Mouse (Mus musculus) cerebral cortex, adult 2 months (tissue): ENCODE data around the gene Misp.

Experiments
- WGBS: fragments of 180-500 bp; shearing (Covaris S2); methylation state at CpG from one replicate; pipeline ENCODE4 v1.1.7; 2018; 5-methylcytosine and 5-hydroxymethylcytosine counted together

The Misp gene

DNA sequence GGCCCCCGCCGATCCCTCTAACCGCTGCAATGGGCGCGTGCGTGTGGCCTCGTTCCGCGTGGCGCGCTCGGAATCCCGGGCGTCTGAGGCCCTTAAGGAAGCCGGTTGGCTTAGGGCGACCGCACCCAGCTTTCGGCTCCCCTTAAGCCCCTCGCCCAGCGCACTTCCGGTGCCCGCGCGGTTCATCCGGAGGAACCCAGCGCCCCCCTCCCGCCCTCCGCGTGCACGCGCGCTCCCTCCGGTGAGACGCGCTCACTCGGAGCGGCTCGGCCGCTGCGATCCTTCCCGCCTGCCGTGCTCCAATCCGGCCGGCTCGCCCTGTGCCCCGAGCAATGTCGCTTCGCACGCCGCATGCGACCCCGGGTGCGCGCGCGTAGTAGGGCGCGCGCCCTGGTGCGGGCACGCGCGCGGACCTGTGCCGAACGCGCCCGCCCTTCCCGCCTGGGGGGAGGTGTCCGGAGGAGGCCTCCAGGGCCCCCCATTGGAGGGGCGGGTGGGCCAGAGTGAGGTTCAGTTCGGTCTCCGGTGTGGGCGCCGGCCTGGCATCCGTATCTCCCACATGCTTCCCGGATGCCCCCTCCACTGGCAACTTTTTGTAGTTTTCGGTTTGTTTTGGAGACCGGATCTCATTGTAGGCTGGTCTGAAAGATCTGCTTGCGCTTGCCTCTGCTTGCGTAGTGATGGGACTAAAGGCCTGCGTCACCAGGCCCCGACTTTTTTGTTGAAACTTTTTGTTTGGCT is 34.2 kb downstream of the Misp start:
- under 1% methylated on average over 83 of the region's 83 CpGs for WGBS

GRCm38 (mm10) chr10:79855558-79856184 is 34.9 kb downstream of the Misp start:
- WGBS: 2% methylated on average over 10 of the region's 10 CpGs

- 16% methylated on average over 6 of the region's 6 CpGs for WGBS
Observed at GRCm38 (mm10) chr10:79856280-79856679, 35.5 kb downstream of the Misp start.

- 20% methylated on average over 7 of the region's 7 CpGs for WGBS
Observed at GRCm38 (mm10) chr10:79856704-79857451, 36.1 kb downstream of the Misp start.

DNA sequence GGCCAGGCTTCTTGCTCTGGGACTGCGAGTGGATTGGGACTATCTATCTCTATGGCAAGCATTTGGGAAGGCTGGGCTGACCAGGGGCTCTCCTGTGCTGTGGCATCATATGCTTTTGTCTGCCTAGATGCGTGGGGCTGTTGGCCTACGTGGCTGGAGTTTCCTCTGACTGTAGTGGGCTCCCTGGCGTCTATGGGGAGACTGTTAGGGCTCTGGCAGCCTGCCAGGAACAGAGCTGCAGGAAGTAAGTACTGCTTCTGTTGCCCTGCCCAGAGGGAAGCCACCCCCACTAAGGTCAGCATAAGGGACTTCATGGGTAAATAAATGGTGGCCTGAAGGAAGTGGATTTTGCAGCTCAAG is 36.6 kb downstream of the Misp start:
- 6% methylated on average over 4 of the region's 4 CpGs for WGBS

- 56% methylated on average over 2 of the region's 2 CpGs for WGBS
Observed at GRCm38 (mm10) chr10:79857894-79858293, 37.1 kb downstream of the Misp start.

DNA sequence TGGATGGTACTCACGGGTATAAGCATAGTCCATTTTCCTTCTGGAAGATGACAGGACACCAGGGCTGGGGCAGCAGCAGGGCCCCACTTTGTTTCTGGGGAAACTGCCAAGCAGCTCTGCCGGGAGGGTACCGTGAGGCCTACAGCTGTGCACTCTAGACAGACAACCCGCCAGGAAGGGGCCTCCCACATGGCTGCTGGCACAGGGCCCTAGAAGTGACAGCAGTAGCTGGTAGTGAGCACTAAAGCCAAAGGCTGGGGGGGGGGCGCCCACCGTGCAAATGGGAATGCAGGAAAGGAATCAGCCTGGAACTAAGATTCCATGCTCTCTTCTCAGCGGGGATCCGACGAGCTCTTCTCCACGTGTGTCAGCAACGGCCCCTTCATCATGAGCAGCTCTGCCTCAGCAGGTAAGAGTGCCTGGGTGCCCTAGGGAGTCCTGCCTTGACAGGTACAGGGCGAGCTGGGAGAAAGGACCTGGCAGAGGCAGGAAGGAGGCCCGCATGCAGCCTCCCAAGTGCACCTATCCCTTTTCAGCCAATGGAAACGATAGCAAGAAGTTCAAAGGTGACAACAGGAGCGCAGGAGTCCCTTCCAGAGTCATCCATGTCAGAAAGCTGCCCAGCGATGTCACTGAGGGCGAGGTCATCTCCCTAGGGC is 37.8 kb downstream of the Misp start:
- 25% methylated on average over 17 of the region's 17 CpGs for WGBS

DNA sequence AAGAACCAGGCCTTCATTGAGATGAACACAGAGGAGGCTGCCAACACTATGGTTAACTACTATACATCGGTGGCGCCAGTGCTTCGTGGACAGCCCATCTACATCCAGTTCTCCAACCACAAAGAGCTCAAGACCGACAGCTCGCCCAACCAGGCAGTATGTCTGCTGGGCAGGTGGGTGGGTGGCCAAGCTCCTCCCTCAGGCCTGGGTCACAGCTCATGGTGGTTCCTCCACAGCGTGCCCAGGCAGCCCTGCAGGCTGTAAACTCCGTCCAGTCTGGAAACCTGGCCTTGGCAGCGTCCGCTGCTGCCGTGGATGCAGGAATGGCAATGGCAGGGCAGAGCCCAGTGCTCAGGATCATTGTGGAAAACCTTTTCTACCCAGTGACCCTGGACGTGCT is 38.3 kb downstream of the Misp start:
- WGBS: 61% methylated on average over 11 of the region's 11 CpGs

DNA sequence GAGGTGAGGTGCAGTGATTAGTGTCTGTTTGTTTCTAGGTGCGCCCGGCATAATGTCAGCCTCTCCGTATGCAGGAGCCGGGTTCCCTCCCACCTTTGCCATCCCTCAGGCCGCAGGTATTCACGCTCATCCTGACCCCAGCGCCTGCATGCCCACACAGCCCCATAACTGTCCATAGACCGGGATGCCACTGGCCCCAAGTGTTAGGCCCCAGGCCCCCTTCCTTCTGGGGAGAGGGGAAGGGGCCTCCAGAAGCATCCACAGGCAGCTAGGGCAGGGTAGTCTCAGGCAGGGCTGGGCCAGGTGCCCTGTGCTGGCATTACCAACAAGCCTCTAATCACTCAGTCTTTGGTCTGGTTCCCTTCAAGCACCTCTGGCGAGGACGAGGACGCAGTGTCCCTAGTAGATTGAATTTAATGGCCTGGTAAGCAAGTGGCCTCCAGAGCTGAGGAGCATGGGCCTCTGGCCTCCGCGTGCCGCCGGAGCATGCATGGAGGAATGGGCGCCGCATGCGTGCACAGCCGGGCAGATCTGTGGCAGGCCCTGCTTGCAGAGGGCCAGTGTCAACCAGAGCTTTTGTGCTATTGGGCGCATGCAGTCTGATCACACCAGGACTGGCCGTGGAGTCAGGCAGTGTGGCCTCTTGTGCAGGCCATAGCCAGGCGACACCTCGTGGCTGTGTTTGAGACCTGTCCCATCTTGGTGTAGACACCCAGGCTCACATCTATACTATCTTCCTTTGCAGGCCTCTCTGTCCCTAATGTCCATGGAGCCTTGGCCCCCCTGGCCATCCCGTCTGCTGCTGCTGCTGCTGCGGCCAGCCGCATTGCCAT is 39.5 kb downstream of the Misp start:
- WGBS: 91% methylated on average over 26 of the region's 26 CpGs

DNA sequence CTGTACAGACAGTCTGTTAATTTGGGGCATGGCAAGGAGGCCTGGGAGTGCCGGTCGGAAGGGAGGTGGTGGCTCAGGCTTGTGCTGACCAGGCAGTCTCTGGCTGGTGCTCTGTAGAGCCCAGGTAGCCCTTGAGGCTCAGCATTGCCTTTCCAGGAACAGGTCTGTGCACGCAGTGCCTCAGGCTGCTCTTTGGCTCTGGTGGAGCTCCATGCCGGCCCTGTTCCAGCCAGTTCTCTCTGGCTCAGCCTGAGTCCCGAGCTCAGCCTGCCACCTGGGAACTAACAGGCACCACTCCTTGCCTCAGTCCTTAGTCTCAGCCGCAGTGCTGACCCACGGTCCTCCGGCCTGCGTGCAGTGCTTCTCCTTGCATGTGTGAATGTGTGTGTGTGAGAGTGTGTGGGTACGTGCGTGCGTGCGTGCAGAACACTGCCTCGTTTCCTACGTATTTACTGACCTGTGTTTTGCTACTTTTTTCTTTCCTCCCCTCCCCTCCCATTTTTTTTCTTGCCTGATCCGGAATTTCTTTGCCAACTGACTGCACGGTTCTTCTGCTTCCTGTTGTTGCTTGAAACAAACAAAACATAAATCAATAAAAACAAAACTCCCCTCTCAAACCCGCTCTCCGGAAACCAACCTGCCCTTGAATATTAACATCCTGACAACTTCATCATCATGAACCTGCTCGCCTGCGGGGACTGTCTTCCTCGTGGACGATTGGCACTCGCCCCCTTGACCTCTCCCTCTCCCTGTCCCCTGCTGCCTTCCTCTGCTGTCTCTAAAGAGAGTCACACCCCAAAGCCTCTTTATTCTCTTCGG is 40.6 kb downstream of the Misp start:
- WGBS: 56% methylated on average over 25 of the region's 25 CpGs

DNA sequence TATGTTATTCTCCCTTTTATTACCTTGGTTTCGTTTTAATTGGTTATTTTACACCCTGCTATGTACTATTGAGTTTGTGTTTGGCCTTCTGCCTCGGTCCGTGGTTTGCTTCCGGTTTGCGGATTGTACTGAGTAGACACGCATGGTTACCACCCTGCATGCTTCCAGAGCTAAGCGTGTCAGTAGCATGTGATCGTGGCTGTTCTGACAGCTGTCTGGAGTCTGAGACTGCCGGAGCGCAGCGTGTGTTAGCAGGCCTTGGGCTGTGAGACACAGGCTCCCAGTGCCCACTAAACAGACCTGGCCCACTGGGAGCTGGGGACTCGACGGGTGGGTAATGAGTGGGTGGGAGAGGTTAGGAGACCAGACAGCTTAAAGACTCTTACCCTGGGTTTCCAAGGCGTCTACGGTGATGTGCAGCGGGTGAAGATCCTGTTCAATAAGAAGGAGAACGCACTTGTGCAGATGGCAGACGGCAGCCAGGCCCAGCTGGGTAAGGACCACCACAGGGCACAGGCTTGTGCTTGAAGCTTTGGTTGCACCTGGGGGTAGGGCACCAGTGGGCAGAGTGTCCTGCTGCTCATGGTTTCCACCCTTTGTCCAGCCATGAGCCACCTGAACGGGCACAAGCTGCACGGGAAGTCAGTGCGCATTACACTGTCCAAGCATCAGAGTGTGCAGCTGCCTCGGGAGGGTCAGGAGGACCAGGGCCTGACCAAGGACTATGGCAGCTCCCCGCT is 41.4 kb downstream of the Misp start:
- WGBS: 62% methylated on average over 23 of the region's 23 CpGs

DNA sequence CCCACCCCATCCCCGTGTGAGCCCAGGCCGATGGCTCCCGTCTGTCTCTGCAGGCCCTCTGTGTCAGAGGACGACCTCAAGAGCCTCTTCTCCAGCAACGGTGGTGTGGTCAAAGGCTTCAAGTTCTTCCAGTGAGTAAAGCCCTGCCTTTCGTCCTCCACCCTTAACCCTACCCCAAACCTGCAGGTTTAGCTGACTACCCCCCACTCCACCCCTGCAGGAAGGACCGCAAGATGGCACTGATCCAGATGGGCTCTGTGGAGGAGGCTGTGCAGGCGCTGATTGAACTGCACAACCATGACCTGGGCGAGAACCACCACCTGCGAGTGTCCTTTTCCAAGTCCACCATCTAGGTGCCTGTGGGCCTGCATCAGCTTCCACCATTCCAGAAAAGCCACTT is 42.1 kb downstream of the Misp start:
- 63% methylated on average over 10 of the region's 10 CpGs for WGBS

DNA sequence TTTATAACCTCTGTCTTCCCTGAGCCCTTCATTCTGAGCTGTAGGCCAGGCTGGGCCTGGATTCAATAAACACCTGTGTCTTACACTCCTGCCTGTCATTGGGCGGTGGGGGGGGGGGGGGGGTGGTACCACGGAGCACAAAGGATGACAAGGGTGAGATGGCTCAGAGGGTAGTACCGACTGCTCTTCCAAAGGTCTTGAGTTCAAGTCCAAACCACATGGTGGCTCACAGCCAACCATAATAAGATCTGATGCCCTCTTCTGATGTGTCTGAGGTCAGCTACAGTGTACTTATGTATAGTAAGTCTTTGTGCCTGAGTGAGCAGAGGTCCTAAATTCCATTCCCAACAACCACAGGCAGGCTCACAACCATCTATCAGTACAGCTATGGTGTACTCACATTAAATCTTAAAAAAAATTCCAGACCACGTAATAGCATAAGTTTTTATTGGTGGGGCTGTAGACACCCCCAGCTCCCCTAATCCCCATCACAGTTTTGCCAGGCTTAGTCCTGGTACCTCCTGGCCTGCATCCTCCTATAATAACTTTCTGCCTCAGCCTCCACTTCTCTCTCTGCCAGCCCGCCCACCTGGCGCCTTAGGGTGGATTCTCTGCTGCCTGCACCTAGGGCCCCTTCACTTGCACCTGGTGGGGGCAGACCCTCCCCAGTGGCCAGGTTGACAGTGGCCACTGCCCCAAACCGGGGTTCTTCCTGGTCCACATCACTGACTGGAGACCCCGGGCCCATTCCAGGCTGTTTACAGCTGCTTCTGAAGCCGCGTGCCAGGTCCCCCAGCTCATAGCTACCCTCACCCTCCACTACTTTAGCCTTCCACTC is 43.8 kb downstream of the Misp start:
- 42% methylated on average over 10 of the region's 10 CpGs for WGBS

DNA sequence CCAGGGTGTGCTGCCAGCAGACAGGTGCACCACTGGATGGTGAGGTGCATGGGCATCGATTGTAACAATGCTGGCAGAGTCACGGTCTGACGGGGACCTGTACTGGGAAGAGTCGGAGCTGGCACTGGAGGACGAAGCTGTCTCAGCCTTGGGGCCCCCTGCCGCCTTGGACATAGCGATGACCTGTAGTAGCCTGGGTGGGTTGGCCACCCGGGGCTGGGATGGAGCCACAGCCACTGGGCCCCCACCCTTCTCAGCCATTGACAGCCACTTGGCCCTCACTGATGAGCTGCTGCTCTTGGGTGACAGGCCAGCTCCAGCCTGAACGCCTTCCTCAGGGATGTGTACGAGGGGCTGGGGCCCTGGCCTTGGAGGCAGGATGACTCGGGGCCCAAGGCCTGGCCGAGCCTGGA is 44.4 kb downstream of the Misp start:
- 54% methylated on average over 12 of the region's 12 CpGs for WGBS

- 73% methylated on average over 19 of the region's 19 CpGs for WGBS
Observed at GRCm38 (mm10) chr10:79865801-79866295, 45.1 kb downstream of the Misp start.

- WGBS: 82% methylated on average over 11 of the region's 11 CpGs
Observed at GRCm38 (mm10) chr10:79866601-79867000, 45.8 kb downstream of the Misp start.

DNA sequence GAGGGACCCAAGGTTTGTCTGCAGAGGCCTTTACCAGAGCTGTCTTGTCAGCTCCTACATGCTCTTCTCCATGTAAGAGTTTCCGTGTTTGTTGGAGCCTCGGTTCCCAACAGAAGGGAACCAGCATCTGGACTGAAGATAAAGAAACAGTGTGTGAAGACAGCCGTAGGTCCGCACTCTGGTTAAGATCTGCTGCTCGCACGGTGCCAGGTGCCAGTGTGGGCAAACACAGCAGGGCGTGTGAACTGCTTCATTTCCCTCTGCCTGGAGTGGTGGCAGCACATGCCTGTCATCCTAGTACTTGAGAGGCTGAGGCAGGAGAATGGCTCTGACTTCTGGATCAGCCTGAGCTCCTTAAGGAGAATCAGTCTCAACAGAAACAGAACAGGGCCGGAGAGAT is 51.1 kb downstream of the Misp start:
- WGBS: 50% methylated on average over 8 of the region's 8 CpGs

DNA sequence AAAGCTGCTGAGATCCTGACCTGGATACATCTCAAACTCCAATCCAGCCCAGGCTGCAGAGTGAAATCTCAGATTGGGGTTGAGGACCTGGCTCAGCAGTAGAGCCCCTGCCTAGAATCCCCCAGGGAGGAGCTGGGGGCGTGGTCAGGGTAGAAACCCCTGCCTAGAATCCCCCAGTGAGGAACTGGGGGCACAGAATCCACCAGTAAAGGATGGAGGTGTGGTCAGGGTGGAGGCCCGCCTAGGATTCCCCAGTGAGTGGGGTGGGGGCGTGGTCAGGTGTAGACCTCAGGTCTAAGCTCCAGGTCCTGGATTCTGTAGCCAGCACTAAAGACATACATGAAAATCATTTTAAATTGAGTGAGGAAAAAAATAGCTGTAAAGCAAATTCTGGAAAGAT is 52.1 kb downstream of the Misp start:
- 52% methylated on average over 3 of the region's 3 CpGs for WGBS

DNA sequence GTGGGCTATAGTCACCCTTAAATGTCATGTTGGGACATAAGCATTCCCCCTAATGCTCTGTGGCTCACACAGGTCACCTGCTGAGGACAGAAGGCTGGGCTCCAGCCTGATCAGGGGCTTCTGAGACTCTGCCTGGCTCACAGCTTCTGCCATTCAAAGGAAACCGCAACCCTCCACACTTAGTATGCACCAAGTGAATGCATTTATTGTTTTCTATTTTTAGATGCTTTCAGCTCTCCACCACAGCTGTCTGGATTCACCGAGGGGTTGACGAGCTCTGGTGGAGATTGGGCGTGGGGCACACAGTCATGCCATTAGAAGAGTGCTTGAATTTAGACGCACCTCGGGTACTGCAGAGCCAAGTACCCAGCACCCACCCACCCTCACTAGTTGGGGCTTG is 52.5 kb downstream of the Misp start:
- WGBS: 12% methylated on average over 6 of the region's 6 CpGs
